Mouse (Mus musculus) gastrocnemius, postnatal 36 days (tissue): ENCODE data around the gene Syne3. TPM values are rescaled to one million over a fixed set of nuclear protein-coding genes. Genes with fewer than 3 reads are reported as not detected.
A peak's percentile ranks its signal among the peaks of the same experiment; 100 is the strongest.

Experiments
- DNase-seq, 2 experiments: peaks; one replicate each; pipeline ENCODE4 v3.0.0; 2022
- intact Hi-C: fragments of 180-260 bp; cut with DNase I; formaldehyde crosslinking; loops from one replicate; pipeline ENCODE4 v1.15.1; 2025
- total RNA-seq, 2 experiments: library from RNA; stranded (reverse); gene quantifications; 2 replicates each; pipeline ENCODE4 v1.2.3; 2021

The Syne3 gene
- total RNA-seq, 2 experiments from 2014 or later: 3.1 to 3.8 TPM

DNA sequence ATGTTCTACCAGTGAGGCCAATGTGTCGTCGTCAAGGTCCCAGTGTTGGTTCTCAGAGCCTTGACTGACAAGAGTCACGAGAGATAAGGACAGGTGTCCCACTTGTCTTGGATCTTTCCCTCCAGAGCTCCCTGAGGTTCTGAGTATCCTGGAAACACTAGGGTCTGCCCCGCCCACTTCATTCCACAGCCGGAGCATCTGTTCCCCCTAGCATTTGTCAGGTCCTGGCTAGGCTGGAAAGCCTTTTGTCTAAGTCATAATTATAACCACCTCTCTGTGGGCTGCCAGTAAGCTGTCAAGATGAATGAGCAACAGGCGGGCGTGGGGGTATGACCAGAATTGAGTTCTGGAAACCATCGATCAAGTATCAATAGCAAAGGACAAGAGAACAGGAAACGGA lies 6.5 kb downstream of the Syne3 start:
- no peak for DNase-seq
- intact Hi-C loops: no loop called here

DNA sequence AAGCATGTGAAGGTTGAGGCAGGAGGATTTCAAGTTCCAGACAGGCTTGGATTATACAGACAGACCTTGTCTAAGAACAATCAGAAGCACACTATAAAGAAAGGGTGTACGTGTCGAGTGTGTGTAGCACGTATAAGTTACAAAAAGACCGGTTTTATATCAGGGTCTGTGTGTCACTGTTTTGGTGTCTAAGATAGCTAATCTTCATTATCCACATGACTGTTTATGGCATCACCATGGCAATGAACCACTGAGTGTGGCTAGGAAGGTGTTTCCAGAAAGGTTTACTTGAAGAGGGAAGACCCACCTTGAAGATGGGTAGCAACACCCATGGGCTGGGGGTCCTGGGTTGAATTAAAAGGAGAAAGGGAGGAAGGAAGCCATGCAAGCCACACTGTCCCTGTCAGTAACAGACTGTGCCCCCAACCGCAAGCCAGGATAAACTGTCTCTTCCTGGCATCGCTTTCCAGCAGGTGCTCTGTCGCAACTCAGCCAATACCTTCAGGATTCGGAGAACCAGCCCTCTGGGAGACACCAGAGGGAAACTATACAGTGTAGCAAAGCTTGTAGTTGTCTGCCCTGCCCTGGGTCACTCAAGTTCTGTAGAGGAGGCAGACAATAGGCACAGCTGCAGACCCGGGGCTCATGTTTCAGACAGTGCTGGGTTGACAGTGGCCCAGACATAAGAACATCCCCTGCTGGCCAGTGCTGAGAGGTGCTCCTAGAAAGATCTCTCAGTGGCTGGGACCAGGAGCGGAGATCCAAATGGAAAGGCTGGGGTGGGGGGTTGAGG lies 7.1 kb downstream of the Syne3 start:
- DNase-seq: no peak

DNA sequence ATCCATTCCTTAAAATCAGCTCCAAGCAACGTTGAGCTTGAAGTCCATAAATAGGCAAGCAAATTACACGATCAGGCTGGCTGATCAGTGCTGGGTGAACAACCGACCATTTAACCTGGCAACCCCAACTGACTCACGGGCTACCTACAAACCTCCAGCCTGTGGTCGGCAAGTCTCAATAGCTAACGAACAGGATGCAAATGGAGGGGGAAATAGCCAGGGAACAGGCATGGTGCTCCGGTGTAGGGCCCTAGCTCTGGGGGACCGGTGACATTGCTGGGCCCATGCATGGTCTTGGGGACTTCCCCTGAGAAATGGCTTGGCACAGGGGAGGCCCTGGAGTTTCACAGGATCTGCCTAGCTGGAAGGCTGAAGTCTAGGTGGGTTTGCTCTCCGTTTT lies 8.3 kb downstream of the Syne3 start:
- intact Hi-C loops: no loop called here
- DNase-seq: no peak

More for the DNA sequence above, 7.1 kb downstream of the Syne3 start:
- intact Hi-C loops: no loop called here

DNA sequence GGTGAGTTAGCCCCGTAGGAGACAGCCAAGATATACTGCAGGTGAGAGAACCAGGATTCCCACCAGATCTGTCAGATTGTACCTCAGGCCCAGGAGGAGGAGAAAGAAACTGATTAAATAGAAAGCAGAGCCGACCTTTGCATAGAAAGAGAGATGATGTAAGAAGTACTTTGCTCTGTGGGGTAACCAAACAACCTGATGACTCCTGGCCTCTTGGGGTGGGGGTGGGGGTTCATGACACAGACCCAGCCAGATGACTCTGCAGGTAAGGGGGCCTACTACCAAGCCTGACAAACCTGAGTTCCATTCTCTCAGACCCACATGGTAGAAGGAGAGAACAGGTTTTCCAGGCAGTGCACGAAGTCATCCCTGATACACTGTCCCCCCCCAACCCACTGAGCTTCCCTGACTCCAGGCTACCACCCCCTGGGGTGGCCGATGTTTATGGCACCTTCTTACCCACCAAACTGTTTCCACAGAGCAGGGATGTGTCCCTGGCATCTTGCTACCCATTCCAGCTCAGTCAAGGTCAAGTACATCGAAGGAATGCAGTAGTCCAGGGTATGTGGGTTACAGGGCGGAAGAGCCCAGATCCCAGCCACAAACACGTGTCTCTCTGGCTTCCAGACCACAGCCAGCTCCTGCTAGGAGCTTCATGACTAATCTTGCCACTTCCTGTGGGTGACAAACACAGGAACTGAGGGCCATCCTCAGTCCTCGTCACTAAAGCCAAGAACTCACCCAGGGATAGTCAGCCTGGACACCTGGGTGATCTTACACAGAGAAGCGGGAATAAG lies 8.9 kb downstream of the Syne3 start:
- intact Hi-C loops: no loop called here
- DNase-seq: no peak

DNA sequence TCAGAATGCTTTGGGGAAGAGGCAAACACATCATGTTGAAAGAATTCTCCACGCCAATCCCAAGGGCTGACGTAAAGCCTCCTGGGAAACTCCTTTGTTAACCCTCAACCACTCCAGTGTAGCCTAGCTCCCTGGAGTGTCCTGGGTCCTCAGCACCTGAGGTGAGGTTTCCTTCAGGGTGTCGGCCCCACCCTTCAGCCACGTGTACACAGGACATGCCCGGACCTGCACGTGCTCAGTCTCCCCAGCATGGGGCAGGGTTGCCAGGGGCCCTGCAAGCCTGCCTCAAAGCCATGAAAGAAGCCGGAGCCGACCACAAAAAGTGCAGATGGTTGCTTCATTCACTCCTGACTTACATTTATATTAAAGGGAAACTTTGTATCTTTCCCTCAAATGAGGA lies 10.4 kb downstream of the Syne3 start:
- DNase-seq: no peak
- intact Hi-C loops: no loop called here

DNA sequence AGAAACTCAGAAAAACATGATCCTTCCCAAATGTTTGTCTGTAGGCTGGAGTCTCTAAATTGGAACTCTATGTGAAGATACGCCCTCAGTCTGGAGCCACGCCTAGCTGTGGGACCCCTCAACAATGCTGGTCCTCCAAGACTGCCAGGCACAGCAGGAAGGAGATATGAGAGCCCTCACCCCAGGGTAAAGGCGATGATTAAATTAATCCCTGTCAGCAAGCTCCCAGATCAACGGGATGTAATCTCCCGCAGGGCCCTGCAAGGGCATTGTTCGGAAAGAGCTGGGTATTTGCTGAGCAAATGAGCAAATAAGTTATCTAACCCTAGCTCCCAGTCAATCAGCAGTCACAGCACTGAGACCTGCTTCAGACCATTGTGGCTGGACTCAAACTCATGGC lies 11.1 kb downstream of the Syne3 start:
- intact Hi-C loops: no loop called here

DNA sequence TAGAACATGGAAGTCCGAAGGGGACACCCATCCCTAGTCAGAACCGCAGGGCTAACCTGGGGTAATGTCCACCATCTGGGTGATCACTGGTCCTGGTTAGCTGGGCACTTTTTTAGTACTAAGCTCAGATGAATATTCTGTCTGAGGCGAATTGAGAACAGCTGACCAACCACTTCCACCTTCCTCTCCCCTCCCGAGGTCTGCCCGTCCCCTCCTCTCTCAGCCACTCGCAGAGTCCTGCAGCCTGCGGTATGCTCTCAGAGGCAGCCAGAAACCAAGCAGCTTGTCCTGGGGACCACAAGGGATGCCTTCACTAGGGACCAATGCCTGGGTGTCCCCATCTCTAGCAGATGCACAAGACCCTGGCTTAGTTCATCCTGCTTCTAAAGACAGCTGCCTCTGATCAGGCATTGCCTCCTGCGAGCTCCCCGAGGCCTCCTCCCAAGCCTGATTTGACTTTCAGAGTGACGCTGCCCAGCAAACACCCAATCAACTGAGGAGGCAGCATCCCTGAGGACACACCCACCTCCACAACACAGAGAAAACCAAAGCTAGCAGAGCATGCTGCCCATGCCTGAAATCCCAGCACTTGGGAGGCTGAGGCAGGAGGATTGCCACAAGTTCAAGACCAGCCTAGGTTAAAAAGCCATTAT lies 11.8 kb downstream of the Syne3 start:
- DNase-seq: no peak
- intact Hi-C loops: no loop called here

More for the DNA sequence above, 11.1 kb downstream of the Syne3 start:
- no peak for DNase-seq

DNA sequence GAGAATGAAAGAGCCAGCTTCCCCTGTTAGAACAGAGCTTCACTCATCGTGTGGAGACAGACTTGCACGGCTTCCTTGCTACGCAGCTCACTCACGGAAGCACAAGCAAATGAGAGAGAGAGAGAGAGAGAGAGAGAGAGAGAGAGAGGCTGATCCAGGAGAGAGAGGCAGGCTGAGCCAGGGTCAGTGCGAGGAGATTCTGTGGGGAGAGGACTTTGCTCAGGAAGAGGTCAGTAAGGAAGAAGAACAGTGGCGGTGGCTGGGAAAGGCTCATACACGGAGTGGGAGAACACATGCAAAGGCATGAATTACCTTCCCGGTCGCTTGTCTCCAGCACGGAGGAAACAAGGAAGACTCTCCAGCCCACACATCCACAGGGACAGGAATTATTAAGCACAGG lies 12.4 kb downstream of the Syne3 start:
- intact Hi-C loops: no loop called here
- no peak for DNase-seq

DNA sequence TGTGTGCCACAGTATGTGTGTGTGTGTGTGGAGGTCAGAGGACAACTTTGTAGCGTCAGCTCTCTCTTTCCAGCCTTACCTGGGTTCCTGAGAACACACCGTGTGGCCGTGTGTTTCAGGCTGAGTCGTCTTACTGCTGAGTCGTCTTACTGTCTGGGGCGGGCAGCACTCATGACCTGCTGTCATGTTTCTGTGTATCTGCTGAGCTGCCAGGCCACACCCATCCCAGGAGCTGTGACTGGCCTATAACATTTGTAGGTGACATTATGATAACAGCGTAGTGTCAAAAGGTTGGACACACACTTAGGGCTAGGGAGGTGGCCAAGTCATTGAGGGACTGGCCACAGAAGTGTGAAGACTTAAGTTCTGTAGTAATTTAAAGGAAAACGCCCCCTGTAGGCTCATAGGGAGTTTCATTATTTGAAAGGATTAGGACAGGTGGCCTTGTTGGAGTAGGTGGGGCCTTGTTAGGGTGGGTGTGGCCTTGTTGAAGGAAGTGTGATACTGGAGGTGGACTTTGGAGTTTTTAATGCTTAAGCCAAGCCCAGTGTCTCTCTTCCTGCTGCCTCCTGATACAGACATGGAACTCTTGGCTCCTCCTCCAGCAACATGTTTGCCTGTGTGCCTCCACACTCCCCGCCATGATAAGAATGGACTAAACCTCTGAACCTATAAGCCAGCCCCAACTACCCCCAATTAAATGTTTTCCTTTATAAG lies 13.4 kb downstream of the Syne3 start:
- DNase-seq: no peak
- intact Hi-C loops: no loop called here

DNA sequence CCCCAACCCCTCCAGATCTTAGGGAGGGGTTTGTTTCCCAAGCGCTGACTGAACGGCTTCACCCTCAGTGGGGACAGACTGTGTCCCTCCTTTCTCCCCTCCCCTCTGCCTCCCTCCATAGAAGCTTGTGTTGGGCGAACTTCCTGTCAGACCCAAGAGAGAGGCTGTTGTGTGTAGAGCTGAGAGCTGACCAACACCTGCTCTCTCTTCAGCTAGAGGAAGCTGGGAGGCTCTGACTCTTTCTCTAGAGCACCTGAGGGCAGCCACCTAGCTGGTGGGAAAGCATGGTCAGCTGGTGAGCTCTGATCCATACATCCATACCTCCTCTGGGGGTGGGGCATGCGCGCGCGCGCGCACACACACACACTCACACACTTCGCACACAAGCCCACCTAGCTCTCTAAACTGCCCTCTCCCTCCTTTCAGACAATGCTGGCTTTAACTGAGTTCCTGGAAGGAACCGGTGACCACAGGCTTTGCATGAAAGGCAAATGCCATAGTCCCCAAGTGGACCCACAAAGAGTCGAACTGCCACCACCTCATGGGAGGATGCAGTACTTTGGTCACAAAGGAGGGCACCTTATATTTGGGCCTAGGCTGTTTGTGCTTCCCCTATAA lies 14.2 kb downstream of the Syne3 start:
- intact Hi-C loops: no loop called here
- no peak for DNase-seq

DNA sequence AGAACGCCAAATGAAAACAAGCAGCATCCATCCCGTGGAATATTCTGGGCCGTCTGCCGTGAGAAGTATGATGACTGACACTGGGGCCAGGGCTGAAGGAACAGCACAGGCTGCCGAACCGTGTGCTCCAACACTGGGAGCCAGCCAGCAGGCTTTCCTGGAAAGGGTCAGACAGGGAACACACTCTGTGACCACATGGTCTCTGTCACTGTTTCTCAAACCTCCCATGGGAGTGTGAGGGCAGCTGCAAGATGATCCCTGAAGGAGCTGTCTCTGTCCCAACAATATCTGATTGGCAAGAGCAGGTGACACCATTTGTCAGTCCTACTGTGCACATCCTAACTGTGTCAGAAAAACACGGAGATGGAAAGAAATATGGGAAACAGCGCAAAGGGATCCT lies 16.8 kb downstream of the Syne3 start:
- peak in 1 of 2 experiments; percentile 58 for DNase-seq
- intact Hi-C loops: no loop called here

DNA sequence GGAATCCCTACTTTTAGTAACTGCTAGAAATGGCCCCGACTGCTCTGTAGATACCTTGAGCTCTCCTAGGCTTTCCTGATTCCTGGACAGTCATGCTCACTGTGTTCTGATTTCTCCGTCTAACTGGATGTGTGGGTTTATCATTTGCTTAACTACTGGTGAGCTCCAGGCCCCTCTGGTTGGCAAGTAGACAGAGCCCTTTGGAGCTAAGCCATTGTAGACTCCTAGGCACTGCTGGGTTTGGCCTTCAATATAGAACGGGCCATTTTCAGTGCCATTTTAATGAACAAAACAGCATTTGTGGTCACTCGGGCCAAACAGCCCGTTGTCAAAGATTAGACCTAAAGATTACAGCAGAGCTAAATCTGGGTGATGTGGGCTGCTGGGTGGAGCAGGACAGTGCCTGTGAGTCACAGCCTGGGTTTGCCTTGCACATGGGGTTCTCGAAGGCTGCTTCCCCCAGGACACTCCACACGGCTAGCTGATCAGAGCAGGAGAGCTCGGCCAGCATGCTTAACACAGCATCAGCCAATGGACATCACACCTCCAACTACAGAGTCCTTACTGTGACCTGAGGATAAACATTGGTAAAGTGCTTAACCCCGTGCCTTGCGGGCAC lies 17.4 kb downstream of the Syne3 start:
- intact Hi-C loops: no loop called here

DNA sequence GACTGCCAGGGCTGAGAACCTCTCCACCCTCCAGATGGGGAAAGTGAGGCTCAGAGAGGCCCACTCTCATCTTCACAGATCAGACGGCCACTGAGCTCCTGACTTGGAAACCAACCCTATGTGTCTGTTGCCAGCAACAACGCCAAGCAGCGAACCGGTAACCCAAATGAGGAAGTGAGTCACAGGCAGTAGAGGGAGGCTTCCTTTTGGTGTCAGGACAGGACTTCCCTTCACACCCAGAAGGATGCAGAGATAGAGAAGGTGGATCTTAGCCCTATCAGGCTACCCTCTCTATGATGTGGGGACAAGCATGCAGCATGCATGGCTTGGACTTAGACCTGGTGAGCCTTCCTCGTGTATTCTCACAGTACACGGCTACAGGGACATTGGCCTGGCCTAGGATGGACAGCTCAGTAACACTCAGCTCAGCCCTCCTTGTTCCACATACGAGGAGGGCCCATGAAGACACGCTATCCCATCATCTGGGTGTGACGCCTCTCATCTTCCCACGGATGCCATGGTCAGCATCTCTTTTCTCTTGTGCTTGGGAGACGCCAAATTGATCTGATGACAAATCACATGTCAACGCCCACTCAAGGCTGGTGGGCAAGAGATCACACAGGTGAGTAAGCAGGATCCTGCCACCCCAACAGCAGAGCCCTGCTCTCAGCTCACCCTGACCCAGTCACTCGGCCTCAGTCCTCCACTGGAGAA lies 18.7 kb downstream of the Syne3 start:
- intact Hi-C loops: no loop called here
- no peak for DNase-seq

More for the DNA sequence above, 17.4 kb downstream of the Syne3 start:
- DNase-seq: no peak

DNA sequence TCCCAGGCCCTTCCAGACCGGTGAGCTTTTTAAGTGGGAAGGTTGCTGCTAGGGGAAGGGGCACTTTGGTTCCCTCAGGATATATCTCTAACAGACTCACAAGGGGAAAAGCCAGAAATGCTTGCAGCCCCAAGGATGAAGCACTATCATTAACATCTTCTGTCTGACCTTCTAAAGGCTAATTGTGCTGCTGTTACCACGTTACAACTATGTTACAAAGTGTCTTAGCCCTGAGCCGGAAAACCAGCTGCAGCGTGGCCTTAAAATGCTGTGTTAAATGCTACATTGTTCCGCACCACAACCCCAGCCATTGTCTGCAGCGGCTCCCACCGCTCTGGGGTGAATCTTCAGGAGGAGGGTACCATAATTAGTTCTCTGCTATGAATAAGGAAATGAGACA lies 21.7 kb downstream of the Syne3 start:
- DNase-seq: no peak
- intact Hi-C loops: no loop called here

DNA sequence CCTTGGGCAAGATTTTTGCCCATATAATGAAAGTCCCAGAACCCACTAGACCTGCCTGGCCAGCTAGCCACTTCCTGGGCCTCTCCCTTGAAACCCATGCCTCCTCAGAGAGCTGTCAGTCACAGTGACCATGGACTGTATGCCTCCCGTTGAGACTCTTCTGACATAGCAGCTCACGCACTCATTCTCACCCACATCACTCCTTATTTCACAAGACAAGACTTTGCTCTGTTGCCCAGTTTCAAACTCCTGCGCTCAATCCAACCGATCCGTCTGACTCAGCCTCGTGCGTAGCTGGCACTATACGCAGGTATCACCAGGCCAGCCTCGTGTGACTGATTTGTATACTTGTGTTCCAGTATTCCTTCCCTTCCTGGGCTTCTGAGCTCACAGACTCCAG lies 22.8 kb downstream of the Syne3 start:
- DNase-seq: no peak
- intact Hi-C loops: no loop called here

DNA sequence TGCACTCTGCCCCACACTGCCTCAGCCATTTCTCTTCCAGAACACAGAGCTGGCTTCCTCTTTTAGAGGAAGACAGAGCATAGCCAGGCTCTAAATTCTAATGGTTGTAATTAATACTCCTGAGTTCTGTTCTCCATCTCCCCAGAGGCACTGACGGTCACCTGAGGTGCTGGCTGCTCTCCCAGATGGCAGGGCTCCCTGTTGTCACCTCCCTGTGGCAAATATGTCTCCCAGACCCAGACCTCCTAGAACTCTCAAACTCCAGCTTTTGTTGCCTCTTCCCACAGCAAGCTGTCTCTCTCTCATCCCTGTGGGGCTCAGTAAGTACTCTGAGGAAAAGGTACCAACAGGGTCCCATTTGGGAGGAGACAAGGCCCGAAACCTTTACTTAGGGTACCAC lies 23.6 kb downstream of the Syne3 start:
- intact Hi-C loops: no loop called here

DNA sequence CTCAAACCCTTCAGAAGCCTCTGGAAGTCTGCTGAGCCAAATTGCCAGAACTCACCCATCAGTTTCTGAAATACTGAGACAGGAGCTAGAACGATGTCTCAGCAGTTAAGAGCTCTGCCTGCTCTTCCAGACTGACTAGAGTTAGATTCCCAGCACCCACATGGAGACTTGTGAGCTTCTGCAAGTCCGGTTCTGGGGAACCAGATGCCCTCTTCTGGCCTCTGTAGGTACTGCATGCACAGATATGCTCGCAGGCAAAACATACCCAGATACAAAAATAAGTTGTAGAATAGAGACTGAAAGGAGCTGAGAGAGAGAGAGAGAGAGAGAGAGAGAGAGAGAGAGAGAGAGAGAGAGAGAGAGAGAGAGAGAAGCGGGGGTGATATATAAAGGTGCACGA lies 24.5 kb downstream of the Syne3 start:
- intact Hi-C loops: no loop called here

More for the DNA sequence above, 23.6 kb downstream of the Syne3 start:
- DNase-seq: no peak

DNA sequence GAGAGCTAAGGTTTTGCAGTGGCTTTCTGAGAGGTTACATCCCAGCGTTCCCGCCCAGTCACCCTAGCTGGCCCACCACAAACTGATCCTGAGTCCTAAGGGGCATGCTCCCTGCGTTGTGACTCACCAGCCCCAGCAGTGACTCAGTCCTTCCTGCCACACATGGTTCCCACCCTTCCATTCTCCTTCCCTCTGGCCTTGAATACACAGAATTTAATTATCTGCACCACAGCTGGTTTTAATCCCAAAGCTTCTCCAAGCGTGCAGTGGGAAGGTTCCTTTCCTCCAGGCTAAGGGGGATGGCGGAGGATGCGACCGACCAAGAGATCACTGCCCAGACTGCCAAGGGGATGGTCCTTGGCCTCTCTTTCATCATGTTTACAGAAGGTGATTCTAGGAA lies 26.1 kb downstream of the Syne3 start:
- peak in 1 of 2 experiments; percentile 47 for DNase-seq
- intact Hi-C loops: no loop called here

More for the DNA sequence above, 24.5 kb downstream of the Syne3 start:
- no peak for DNase-seq
